Mouse (Mus musculus) NIH3T3 (cell line): ENCODE measurements around the gene Snx9.
A peak's percentile ranks its signal among the peaks of the same experiment; 100 is the strongest.

Source experiments
- DNase-seq: peaks from one replicate; pipeline ENCODE4 v3.0.0-alpha.2; 2012; ENCODE audit warnings: low read depth

Gene Snx9

DNA sequence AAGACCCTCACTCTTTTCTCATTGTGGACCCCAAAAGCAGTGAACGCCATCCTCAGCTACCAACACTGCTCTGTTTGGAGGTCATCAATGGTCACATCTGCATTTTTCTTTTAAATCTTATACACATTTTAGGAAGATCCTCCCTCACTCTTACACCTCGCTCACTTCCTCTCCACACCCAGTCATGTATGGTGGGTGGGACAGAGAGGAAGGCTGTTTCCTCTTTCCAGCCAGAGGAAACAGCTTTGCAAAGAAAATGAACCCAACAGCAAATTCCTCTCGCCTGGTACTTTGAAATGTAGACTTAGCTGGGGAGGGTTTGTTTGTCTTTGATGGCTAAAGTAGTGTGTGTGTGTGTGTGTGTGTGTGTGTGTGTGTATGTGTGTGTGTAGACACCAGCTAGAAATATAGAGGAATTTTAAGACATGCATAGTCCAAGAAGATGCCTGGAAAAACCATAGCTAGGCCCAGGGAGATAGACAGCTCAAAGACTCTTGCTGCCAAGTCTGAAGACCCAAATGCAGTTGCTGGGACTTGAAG lies 33.2 kb upstream of the Snx9 start:
- no peak for DNase-seq

DNA sequence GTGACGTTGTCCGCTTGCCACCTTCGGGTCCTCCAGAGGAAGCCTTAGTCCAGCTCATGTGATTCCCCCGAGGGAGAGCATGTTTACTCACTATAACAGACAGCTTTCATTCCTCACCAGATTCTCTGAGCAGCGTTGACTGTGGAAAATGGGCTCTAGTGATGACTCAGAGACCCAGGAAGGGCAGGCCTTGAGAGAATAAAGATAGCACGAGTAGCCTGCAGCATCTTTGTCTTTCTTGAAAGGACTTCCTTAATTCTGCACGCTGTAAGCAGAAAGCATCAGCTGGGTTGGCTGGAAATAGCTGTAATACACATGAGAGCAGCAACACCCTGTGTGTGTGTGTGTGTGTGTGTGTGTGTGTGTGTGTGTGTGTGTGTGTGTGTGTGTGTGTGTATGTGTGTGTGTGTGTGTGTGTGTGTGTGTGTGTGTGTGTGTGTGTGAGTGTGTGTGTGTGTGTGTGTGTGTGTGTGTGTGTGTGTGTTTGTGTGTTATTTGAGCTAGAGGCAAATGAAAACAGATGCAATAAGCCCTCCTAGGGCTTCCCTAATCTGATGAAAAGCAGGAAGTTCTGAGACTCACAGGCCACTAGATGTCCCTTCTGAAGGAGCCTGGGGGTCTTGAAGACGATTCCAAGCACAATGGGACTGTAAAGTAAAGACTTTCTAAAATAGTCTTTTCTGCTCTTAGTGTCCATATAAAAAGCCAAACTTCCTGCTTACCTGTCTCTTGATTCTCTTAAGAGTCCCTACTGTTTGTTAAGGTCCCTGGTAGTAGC lies 27.1 kb upstream of the Snx9 start:
- DNase-seq = peak; percentile 87

DNA sequence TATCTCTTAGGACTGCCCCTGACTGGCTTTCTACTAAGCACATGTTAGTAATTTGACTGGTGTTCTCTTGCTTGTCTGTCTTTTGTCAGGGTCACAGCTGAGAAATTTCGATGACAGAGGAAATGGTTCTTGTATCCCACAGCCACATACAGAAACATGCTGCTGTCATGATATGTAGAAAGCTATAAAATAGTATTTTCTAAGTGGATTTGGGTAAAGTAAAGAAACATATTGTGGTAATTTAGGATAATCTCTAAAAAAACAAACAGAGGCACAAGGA lies 26.5 kb upstream of the Snx9 start:
- peak; percentile 30 for DNase-seq

DNA sequence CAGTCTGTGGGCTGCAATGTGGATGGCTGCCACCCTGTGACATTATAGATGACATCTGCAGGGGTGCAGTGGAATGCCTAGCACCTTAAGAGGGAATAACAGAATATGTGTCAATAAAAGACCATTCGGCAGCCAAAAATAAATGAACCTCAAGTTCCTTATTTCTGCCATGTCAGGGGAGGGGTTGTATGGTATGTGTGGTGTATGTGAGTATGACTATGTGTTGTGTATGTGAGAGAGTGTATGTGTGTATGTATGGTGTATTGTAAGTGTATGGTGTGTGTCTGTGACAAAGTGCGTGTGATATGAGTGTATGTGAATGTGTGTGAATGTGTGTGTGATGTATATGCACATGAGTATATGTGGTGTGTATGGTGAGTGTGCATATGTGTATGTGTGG lies 23.3 kb upstream of the Snx9 start:
- DNase-seq = no peak

DNA sequence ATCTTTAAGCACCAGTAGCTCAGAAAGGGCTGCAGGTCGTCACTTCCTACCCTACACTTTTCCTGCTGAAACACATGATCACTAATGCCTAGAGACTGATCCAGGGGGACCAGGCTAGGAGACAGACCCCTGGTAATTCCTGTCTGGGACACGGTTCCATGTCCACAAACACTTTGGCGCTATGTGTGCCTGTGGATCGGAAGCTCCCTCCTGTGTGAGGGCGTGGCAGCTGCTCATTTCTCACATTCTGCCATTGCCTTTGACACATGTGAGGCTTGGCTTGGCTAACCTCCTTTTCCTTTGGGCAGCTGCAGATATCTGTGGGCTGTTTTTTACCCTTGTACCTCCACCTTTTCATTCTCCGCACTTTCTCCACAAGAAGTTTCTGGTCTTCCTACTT lies 22.0 kb upstream of the Snx9 start:
- DNase-seq = no peak

DNA sequence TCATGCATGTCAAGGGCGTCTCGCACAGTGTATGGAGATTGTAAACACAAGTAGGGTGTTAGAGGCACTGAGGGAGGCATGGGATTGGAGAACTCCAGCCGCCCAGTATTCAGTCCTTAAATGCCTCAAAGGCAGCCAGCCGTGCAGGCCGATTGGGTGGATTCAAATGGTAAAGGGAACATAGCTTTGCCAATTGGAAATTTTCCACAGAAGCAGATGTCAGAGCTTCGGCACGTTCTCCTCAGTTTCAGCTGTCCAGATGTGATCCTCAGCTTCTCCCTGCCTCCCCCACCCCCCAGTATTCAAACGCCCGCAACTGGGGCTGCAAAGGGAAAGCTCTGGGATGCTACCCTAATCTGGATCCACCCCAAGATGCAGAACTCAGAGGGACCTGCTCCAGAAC lies 21.3 kb upstream of the Snx9 start:
- peak; percentile 87 for DNase-seq

DNA sequence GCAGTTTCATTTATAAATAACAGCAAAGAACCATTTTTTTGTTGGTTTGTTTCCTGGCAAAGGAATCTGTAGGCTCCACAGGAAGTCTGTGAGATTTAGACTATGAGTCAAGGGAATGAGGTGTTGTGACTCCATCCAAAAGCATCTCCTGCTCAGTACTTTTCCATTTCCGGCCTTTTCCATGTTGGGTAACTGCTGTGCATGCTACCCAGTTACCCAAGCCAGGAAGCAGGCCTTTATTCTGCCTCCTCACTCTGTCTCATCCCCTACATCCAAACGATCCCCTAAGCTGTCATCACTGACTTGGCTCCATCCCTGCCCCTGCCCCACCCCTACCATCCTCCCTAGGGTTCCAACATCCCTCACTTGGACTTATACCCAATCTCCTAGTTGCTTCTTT lies 18.6 kb upstream of the Snx9 start:
- DNase-seq = peak; percentile 92

DNA sequence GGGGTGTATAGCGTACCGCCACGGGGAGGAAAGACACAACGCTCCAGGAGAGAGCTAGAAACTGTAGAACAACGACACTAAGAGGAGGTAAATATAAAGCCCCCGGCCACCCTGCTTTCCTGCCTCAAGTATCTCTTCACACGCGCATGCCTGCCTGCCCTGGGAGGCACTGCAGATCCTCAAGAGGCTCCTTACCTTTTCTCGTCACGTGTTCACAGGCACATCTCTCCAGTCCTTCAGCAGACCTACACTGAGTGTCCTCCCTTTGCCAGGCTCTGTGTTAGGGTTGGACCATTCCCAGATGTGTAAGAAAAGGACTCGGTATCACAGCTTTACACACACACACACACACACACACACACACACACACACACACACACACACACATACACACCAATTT lies 18.1 kb upstream of the Snx9 start:
- peak; percentile 38 for DNase-seq

DNA sequence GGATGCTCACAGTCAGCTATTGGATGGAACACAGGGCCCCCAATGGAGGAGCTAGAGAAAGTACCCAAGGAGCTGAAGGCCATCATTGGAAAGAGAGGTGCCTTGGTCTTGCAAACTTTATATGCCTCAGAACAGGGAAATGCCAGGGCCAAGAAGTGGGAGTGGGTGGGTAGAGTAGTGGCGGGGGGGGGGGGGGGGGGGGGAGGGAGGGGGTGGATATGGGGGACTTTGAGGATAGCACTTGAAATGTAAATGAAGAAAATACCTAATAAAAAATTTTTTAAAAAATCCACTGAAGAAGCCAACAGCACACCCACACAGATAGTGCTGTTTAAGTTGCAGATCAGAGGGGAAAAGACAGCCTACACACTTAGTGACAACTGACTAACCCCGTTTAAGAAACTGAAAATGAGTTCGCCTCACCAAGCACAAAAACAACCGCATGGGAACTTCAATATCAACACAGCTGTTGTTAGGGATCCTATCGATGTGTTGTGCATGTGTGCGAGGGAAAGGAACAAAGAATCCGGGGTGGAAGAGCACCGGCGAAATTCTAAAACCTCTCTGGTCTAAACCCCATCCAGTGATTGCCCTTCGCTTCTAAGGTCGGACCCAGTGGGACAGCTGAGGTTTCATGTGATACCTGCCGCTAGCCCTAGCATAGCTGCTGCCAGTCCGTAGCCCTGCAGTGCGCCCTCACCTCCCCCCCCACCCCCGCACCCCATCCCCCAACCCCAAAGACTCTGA lies 13.1 kb upstream of the Snx9 start:
- no peak for DNase-seq

DNA sequence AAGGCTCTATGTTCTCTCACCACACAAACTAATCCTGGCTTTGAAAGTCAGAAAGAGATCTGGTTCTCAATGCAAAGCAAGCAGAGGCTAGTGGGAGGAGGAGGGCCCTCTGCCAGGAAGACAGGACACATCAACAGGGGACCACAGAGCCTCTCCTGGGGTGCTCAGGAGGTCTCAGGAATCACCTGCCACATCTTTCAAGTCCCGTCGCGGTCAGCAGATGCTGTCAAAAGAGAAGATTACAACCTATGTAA lies 12.6 kb upstream of the Snx9 start:
- no peak for DNase-seq

DNA sequence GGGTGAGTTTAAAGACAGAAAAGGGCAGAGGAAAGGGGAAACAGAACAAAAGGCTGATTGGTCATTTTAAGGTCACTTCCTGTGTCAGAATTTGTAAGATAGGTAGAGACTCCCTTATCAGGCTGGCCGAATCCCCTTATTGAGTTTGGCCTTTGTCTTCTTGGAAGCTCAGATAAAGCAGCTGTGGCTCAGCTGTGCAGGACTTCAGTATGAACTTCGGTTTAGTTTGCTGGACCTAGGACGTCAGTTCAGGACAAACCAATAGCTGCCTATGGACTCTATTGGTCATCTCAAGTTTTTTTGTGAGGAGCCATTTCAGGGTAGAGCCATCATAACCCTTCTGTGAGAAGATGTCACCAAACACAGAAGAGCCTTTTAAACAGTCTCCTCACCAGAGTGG lies 12.2 kb upstream of the Snx9 start:
- DNase-seq = no peak

DNA sequence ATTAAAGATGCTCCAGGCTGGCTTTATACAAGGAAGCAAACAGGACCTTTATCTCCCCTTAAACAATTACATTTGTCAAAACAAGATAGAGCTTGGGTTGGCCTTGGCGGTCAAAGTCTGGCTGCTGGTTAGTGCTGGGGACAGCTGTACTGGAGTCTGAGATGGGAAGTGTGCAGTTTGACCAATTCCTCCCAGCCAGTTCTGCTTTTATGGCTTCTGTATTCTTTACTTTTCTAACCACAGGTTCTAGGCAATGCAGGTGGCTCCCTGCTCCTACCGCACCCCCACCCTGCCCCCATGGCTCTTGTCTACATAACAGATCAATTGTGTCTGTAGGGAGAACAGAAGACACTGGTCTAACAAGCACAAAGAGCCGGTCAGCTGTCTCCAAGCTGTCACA lies 11.2 kb upstream of the Snx9 start:
- DNase-seq = no peak

DNA sequence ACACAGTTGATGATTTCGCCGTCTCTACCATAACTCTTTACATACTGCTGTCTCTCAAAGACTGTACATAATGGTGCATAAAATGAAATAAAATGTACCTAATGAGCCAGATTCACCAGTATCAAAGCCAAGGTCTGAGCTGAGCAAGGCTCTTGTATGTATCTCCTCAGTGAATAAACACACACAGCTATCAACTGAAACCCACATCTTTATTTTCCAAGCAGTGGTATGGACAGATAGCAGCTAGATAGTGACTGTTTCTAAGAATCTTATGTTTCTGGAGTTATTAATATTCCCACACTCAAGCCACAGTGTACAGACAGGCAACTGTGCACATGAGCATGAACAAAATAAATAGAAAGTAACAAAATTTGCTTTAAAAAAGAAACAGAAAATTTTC lies 10.7 kb upstream of the Snx9 start:
- DNase-seq = no peak

DNA sequence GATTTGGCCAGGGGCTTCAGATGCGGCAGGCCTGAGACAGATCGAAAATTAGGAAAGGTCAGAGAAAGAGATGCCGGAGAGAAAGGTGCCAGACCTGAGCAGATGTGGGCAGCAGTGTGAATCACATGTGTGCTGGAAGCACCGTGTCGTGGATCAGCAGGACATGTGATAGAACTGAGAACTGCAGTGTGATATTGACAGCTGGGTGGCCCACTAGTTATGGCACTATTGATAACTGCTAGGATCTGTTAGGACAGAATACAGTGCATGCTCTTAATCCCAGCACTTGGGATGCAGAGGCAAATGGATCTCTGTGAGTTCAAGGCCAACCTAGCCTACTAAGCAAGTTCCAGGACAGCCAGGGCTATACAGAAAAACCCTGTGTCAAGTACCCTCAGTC lies 10.3 kb upstream of the Snx9 start:
- no peak for DNase-seq

DNA sequence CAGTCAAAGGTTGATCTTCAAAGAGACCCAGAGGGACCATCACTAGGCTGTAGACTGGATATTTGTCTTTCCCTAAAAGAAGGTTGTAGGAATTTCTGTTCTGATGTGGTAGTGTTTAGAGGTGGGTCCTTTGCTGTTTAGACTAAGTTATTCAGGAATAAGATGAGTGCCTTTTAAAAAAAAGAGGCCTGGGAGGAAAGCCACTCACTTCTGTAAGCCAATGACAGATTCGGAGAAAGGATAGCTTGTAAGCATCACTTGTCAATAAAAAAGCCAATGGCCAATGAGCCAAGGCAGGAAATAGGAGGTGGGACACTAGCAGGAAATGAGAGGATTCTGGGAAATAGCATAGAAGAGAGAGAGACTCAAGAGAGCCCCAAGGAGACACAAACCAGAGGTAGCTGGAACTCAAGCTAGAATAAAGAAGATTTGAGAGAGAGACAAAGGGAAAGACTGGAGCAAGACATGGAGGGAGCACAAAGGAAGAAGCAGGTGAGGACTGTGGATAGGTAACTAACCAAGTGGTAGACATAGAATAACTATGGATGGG lies 9.8 kb upstream of the Snx9 start:
- DNase-seq = no peak

DNA sequence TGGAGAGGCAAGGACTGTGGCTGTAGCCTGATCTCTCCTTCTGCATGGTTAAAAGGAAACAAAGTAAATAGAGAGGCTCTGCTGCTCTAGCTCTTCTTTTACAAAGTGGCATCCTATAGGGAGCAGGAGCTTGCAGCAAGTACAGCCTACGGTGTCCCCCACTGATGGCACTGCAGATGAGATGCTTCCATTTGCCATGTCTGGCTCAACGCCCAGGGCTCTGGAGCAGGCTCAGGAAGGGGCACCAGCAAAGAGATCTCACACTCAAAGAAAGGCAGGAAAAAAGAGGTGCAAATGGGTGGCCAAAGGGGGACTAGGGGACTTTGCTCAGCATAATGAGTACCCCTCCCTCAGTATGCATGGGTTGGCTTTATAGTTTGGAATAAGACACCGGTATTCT lies 7.0 kb upstream of the Snx9 start:
- no peak for DNase-seq

DNA sequence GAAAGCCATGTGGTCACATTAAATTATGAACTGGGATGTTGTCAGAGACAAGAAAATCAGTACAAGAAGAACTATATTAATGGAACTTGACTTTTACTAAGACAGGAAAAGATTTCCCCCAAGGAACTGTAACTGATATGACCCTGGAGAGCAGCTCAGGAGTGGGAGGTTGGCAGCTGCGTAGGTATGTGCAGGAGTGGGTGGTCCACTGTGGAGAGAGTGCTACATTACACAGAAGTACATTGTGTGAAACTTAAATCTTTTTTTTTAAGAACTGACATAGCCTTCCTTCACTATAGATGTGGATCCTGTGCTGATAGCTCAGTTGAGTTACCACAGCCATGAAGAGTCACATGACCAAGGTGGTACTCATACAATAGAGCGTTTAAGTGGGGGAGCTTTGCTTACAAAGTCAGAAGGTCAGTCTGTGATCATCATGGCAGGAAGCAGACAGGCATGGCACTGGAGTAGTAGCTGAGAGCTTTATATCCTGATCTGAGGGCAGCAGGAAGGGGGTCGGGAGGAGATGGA lies 6.3 kb upstream of the Snx9 start:
- DNase-seq = no peak

DNA sequence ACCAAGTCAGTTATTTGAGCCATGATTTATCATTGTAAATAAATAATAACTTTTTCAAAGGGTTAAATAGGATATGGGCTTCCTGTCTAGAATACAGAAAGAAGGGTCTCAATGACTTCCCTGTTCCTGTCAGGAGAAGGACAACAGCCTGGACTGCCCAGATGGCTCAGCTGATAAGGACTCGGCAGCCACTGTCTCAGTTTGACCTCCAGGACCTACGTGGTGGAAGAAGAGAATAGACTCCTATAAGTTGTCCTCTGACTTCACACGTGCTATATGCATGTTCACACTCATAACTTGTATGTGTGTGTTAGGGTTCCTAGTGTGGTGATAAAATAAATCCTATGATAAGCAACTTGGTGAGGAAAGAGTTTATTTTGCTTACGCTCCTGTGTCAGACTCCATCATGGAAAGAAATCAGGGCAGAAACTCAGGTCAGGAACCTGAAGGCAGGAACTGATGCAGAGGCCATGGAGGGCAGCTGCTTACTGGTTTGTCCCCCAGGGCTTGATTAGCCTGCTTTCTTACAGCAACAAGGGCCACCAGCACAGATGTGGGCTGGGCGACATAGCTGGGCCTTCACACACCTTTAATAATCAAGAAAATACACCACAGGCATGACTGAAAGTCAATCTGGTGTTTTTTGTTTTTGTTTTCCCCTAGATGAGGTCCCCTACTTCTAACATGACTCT lies 1.4 kb upstream of the Snx9 start:
- peak; percentile 27 for DNase-seq

DNA sequence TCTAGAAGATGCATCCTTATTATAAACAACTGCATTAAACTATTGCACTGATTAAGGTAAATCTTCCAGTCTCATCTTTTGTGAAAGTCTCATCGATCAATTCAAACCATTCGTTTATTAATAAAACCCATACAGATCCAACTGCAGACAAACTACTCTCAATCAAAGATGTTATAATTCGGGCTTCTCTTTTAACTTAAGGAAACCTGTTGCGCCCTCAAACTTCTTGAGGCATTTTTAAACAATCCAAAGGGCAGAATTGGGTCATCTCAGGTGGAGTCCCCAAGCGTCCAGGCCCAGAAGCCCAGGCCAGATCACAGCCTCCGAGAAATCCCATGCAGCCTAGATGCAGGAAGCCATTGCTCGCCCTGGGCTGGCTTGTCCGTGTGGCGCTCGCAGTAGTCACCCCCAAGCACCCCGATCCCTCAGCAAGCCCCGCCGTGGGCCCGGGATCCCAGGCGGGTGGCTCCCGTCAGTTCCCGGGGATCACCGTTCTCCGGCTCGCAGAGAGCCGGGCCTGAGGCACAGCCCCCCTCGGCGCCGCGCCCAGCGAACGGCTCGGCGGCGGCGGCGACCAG lies 490 bp upstream of the Snx9 start:
- no peak for DNase-seq

DNA sequence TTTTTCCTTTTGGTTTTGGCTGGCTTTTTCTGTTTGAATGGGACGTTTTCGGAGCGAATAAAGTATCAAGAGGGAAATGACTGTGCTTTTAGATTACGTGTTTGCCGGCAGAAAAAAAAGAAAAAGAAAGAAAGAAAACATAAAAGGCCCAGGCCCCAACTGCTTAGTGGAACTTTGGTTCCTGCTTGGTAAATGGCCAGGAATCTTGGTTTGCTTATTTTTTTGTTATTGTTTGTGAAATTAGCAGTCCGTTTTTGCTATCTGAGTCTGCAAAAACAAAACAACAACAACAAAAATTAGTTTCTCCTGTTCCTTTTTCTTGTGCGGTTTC lies 779 bp downstream of the Snx9 start:
- no peak for DNase-seq

DNA sequence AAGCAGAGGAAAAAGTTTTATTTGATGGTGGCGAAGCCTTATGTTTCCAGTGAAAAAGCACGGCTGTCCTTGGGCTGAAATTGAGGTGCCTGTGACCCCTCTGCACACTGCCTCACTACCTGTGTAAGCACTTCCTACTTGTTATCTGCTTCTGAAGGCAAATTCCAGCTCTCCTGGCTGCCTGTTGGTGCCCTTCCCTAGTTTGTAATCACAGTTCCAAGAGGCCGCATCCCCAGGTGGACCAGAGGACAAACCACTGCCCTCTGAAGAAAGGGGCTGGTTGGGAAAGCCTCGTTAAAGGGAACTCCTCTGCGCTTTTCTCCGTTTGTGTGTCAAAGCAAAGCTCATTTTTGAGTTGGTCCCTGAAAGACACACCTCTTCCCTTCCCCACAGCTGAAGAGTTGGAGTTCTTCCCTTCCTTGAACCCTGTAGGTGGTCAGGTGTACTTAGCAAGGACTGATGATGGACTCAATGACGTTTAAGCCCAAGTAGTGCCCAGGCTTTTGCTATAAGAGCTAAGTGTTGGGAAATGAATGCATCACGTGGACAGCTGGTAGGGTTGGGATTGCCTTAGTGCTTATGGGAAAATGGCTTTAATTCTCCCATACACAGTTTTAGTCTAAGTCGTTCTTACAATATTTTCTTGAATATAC lies 2.0 kb downstream of the Snx9 start:
- peak; percentile 54 for DNase-seq

DNA sequence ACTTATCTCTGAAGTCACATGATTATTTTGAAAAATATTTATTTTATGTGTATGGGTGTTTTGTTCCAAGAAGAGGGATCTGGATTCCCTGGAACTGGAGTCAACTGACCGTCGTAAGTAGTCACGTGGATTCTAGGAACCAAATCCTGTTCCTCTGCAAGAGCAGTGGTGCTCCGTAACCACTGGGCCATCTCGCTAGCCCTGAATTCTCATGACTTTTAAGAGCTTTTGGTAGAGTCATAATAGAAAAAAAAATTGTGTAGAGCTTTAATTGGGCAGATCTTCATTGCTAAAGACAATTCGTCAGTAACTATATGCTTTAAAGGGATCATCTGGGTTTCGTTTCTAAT lies 2.5 kb downstream of the Snx9 start:
- DNase-seq = no peak
